Mouse (Mus musculus): ENCODE data around the gene Hectd4. TPM values are rescaled to one million over a fixed set of nuclear protein-coding genes. Genes with fewer than 3 reads are reported as not detected.
"Not testable (repeated sequence)": the region's sequence is repeated elsewhere in the genome, so short reads cannot be mapped to it uniquely, and the experiment has no call there.

The Hectd4 gene
- polyA plus RNA-seq, 1 experiment: 79.8 TPM

- Histone ChIP-seq H3K4me3 (ENCODE audit: insufficient read depth, low read length) (no peak overlapping the region), H3K27ac (ENCODE audit: insufficient read depth, low read length) (no peak overlapping the region), H3K4me1 (ENCODE audit: control insufficient read depth, insufficient read depth, low read length) (peaks cover 8% of the 10 kb centered on the region)
- TF ChIP-seq CTCF (IDR thresholded peaks at IDR 0.05; ENCODE audit: extremely low read depth, insufficient read depth, low read length) (no peak), POLR2A (IDR thresholded peaks at IDR 0.05; ENCODE audit: extremely low read depth, insufficient read depth, low read length) (no peak)
Observed at GRCm38 (mm10) chr5:121292309-121293165, 72.5 kb downstream of the Hectd4 start.

GRCm38 (mm10) chr5:121305009-121305408 lies 85.0 kb downstream of the Hectd4 start:
- TF ChIP-seq POLR2A (IDR thresholded peaks at IDR 0.05; ENCODE audit: extremely low read depth, insufficient read depth, low read length) (no peak), CTCF (IDR thresholded peaks at IDR 0.05; ENCODE audit: extremely low read depth, insufficient read depth, low read length) (no peak)

GRCm38 (mm10) chr5:121307620-121308019 lies 87.6 kb downstream of the Hectd4 start:
- no peak for TF ChIP-seq CTCF (IDR thresholded peaks at IDR 0.05; ENCODE audit: extremely low read depth, insufficient read depth, low read length)
- TF ChIP-seq POLR2A (IDR thresholded peaks at IDR 0.05; ENCODE audit: extremely low read depth, insufficient read depth, low read length): no peak
- Histone ChIP-seq H3K4me1 (ENCODE audit: control insufficient read depth, insufficient read depth, low read length) (no peaks in the 10 kb centered on the region), H3K4me3 (ENCODE audit: insufficient read depth, low read length) (no peak overlapping the region), H3K27ac (ENCODE audit: insufficient read depth, low read length) (no peak overlapping the region)

More at GRCm38 (mm10) chr5:121305009-121305408, 85.0 kb downstream of the Hectd4 start:
- no peaks in the 10 kb centered on the region for H3K4me1 ChIP-seq (ENCODE audit: control insufficient read depth, insufficient read depth, low read length)
- no peak overlapping the region for H3K27ac ChIP-seq (ENCODE audit: insufficient read depth, low read length)
- no peak overlapping the region for H3K4me3 ChIP-seq (ENCODE audit: insufficient read depth, low read length)

DNA sequence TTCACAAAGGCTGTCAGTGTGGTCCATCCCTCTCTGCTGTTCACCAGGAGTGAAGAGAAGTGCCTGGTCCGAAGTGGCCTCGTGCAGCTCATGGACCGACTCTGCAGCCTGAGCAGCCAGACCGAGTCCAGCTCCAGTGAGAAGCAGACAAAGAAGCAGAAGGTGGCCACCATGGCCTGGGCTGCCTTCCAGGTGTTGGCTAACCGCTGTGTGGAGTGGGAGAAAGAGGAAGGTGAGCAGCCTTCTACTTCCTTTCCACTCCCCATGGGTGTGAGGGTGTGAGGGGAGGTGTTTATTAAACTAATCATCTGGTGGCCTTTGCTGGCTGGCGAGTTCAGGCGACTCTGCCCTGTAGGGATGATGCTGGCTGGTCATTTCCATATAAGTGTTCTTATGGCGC lies 91.6 kb downstream of the Hectd4 start:
- TF ChIP-seq CTCF (IDR thresholded peaks at IDR 0.05; ENCODE audit: extremely low read depth, insufficient read depth, low read length) (no peak), POLR2A (IDR thresholded peaks at IDR 0.05; ENCODE audit: extremely low read depth, insufficient read depth, low read length) (no peak)

GRCm38 (mm10) chr5:121313764-121314474 lies 93.9 kb downstream of the Hectd4 start:
- H3K4me1 ChIP-seq (ENCODE audit: control insufficient read depth, insufficient read depth, low read length): no peaks in the 10 kb centered on the region
- no peak overlapping the region for H3K4me3 ChIP-seq (ENCODE audit: insufficient read depth, low read length)
- H3K27ac ChIP-seq (ENCODE audit: insufficient read depth, low read length): no peak overlapping the region
- TF ChIP-seq CTCF (IDR thresholded peaks at IDR 0.05; ENCODE audit: extremely low read depth, insufficient read depth, low read length) (no peak), POLR2A (IDR thresholded peaks at IDR 0.05; ENCODE audit: extremely low read depth, insufficient read depth, low read length) (no peak)

More for the DNA sequence above, 91.6 kb downstream of the Hectd4 start:
- H3K4me3 ChIP-seq (ENCODE audit: insufficient read depth, low read length): no peak overlapping the region
- H3K27ac ChIP-seq (ENCODE audit: insufficient read depth, low read length): no peak overlapping the region
- H3K4me1 ChIP-seq (ENCODE audit: control insufficient read depth, insufficient read depth, low read length): no peaks in the 10 kb centered on the region

DNA sequence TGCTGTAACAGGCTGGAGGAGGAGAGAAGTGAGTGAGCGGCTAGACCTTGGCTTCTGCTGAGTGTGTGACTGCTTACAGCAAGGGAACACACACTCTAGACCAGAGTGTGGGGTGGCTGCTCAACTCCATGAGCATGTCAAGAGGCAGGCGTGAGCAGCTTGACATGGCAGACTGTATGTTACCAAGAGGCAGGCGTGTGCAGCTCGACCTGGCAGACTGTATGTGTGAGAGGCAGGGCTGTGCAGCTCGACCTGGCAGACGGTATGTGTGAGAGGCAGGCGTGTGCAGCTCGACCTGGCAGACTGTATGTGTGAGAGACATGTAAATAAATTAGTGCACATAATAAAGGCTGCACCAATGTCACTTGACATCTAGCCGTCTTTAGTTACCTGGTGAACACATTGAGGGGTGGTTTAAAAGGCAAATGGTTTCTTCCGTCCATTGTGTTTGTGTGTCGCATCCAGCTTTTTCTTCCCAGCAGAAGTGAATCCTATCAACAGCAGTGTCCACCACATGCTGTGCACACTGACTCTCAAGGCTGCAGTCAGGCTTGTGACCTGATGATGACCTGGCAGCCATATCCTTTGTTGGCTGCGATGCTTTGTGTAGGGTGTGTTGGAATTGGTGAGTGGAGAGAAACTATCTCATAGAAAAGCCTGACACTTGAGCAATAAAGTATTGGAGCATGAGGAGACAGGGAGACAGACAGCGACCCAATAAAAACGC lies 106.2 kb downstream of the Hectd4 start:
- TF ChIP-seq POLR2A (IDR thresholded peaks at IDR 0.05; ENCODE audit: extremely low read depth, insufficient read depth, low read length) (no peak), CTCF (IDR thresholded peaks at IDR 0.05; ENCODE audit: extremely low read depth, insufficient read depth, low read length) (no peak)
- H3K4me3 ChIP-seq (ENCODE audit: insufficient read depth, low read length): no peak overlapping the region

DNA sequence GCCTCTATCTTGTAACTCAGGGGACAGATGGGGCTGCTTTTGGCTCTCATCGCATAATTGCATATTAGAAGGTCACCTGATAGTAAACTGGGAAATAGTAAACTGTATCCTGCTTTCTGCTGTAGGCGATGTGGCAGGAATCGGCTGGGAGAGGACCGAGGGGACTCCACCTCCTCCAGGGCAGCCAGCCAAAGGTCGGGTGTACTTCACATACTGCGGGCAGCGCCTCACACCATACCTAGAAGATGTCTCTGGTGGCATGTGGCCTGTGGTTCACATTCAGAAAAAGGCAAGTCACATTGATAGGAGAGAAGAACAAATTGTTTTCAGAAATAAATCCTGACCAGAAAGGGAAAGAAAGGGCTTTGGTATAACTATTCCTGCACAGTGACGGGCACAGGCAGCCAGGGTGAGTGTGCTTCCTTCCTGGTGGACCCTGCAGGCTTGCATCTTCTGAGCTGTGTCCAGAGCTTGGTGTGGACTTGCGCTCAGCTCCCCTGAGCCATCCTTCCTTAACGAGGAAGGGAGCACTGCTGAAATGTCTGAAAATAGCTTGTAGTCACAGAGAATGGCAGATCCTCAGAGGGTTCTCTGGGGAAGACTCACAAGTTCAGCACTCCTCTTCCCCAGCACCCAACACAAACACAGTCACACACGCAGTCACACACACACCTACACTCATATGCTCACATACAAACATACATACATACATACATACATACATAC lies 109.5 kb downstream of the Hectd4 start:
- TF ChIP-seq CTCF (IDR thresholded peaks at IDR 0.05; ENCODE audit: extremely low read depth, insufficient read depth, low read length): no peak
- peak overlapping the region; percentile 28 for H3K4me3 ChIP-seq (ENCODE audit: insufficient read depth, low read length)
- H3K4me1 ChIP-seq (ENCODE audit: control insufficient read depth, insufficient read depth, low read length): peaks cover 3% of the 10 kb centered on the region
- H3K27ac ChIP-seq (ENCODE audit: insufficient read depth, low read length): peak overlapping the region; percentile 61

More for the DNA sequence above, 106.2 kb downstream of the Hectd4 start:
- peaks cover 3% of the 10 kb centered on the region for H3K4me1 ChIP-seq (ENCODE audit: control insufficient read depth, insufficient read depth, low read length)
- H3K27ac ChIP-seq (ENCODE audit: insufficient read depth, low read length): no peak overlapping the region

DNA sequence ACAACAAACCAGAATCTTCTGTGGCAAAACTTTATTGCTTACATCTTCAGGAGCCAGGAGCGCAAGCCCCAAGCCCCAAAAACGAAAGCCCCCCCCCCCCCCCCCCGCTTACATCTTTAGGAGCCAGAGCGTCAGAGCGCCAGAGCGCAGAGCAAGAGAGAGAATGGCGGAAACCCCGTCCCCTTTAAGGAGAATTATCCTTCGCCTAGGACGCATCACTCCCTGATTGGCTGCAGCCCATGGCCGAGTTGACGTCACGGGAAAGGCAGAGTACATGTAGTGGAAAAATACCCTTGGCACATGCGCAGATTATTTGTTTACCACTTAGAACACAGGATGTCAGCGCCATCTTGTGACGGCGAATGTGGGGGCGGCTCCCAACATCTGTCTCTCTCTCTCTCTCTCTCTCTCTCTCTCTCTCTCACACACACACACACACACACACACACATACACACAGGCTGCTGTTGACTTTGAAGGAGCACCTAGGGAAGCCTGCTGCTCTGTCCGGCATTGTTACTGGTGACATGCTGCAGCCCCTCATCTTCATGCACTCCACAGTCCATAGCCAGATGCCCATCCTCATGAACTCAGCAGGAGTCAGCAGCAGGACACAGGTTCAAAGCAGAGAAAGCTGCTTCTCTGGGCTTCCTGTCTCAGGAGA lies 110.3 kb downstream of the Hectd4 start:
- TF ChIP-seq POLR2A (IDR thresholded peaks at IDR 0.05; ENCODE audit: extremely low read depth, insufficient read depth, low read length): peak; percentile 33; the same call in 1 of the 2 replicates
- H3K27ac ChIP-seq (ENCODE audit: insufficient read depth, low read length): peak overlapping the region; percentile 57
- H3K4me3 ChIP-seq (ENCODE audit: insufficient read depth, low read length): not testable (repeated sequence)

More for the DNA sequence above, 110.3 kb downstream of the Hectd4 start:
- H3K4me1 ChIP-seq (ENCODE audit: control insufficient read depth, insufficient read depth, low read length): not testable (repeated sequence)
